Mouse (Mus musculus) hindbrain, embryonic 14.5 days (tissue): Measurements from ENCODE around the gene Deup1. TPM values are rescaled to one million over a fixed set of nuclear protein-coding genes. Genes with fewer than 3 reads are reported as not detected.

Experiments
- ATAC-seq: fragments of 200-750 bp; cut with Nextera tagmentation; 2 replicates; pipeline ENCODE4 v1.8.0; 2017; ENCODE audit warnings: moderate number of reproducible peaks, mild to moderate bottlenecking, moderate TSS enrichment, moderate library complexity; ENCODE audit not compliant: low FRiP score
- DNase-seq: peaks from one replicate; pipeline ENCODE4 v3.0.0-alpha.2; 2015; ENCODE audit warnings: low spot score
- H3K27ac ChIP-seq: fragments of 300-500 bp; sonication (generic); 2 replicates; pipeline ENCODE4 v1.5.1; 2014; ENCODE audit warnings: mild to moderate bottlenecking, moderate library complexity
- H3K27me3 ChIP-seq: fragments of 300-500 bp; sonication (generic); 2 replicates; pipeline ENCODE4 v1.6.1; 2014; ENCODE audit warnings: mild to moderate bottlenecking, low read length, mixed read lengths; ENCODE audit not compliant: control insufficient read depth, insufficient read depth
- H3K36me3 ChIP-seq: fragments of 300-500 bp; sonication (generic); replicated peaks from 2 replicates; pipeline ENCODE4 v1.6.1; 2014; ENCODE audit not compliant: control insufficient read depth, insufficient read depth
- H3K4me1 ChIP-seq: fragments of 300-500 bp; sonication (generic); replicated peaks from 2 replicates; pipeline ENCODE4 v1.6.1; 2014; ENCODE audit warnings: antibody characterized with exemption, low read length, mixed read lengths; ENCODE audit not compliant: control insufficient read depth, insufficient read depth
- H3K4me2 ChIP-seq: fragments of 300-500 bp; sonication (generic); replicated peaks from 2 replicates; pipeline ENCODE4 v1.6.1; 2014; ENCODE audit warnings: mild to moderate bottlenecking, moderate library complexity
- H3K4me3 ChIP-seq: fragments of 300-500 bp; sonication (generic); replicated peaks from 2 replicates; pipeline ENCODE4 v1.5.1; 2014; ENCODE audit warnings: mild to moderate bottlenecking, low read length
- H3K9ac ChIP-seq: fragments of 300-500 bp; sonication (generic); 2 replicates; pipeline ENCODE4 v1.6.1; 2014
- H3K9me3 ChIP-seq: fragments of 300-500 bp; sonication (generic); 2 replicates; pipeline ENCODE4 v1.6.1; 2016; ENCODE audit warnings: low read length; ENCODE audit not compliant: control insufficient read depth
- WGBS: fragments of 180-500 bp; shearing (Covaris S2); extraction: QIAGEN DNeasy Blood & Tissue Kit; methylation state at CpG from one replicate; pipeline ENCODE4 v1.1.7; 2014; 5-methylcytosine and 5-hydroxymethylcytosine counted together
- polyA plus RNA-seq: library from polyadenylated mRNA; unstranded; fragments of >200 nt; fragmentation: Nextera tagmentation; extraction: Ambion mirVana; gene quantifications from 2 replicates; pipeline ENCODE4 v1.2.1, GENCODE M21; 2014

Deup1 gene
- polyA plus RNA-seq, 1 experiment from 2014 or later: 2.8 TPM

- H3K9ac ChIP-seq: no peak overlapping the region
- 61% methylated on average over 2 of the region's 2 CpGs for WGBS
- H3K36me3 ChIP-seq: no peaks in the 10 kb centered on the region
- DNase-seq (no peak), ATAC-seq (no peak)
- no peak overlapping the region for H3K27ac ChIP-seq
- H3K4me1 ChIP-seq: 0 out of 2 replicates have a peak, but pooled peaks cover 3% of the 10 kb centered on the region
- H3K4me3 ChIP-seq: no peak overlapping the region
- no peak overlapping the region for H3K4me2 ChIP-seq
- H3K9me3 ChIP-seq: no peaks in the 10 kb centered on the region
- H3K27me3 ChIP-seq: no peaks in the 10 kb centered on the region
Observed at GRCm38 (mm10) chr9:15516007-15516406, 111.7 kb downstream of the Deup1 start.

GRCm38 (mm10) chr9:15512918-15513317, 114.8 kb downstream of the Deup1 start:
- H3K9me3 ChIP-seq: no peaks in the 10 kb centered on the region
- H3K4me3 ChIP-seq: no peak overlapping the region
- ATAC-seq (no peak; the same call in 1 of the 2 replicates), DNase-seq (no peak)
- H3K27me3 ChIP-seq: no peaks in the 10 kb centered on the region
- no peak overlapping the region for H3K27ac ChIP-seq
- H3K4me1 ChIP-seq: peaks cover 14% of the 10 kb centered on the region; the same call in 1 of the 2 replicates
- H3K36me3 ChIP-seq: no peaks in the 10 kb centered on the region
- H3K9ac ChIP-seq: no peak overlapping the region
- 55% methylated on average over 7 of the region's 7 CpGs for WGBS
- H3K4me2 ChIP-seq: no peak overlapping the region

- 43% methylated on average over 3 of the region's 3 CpGs for WGBS
- Histone ChIP-seq H3K4me1 (peaks cover 14% of the 10 kb centered on the region; the same call in 1 of the 2 replicates), H3K27ac (peak overlapping the region; percentile 14; the same call in 1 of the 2 replicates), H3K9ac (no peak overlapping the region), H3K9me3 (no peaks in the 10 kb centered on the region), H3K4me3 (no peak overlapping the region), H3K27me3 (no peaks in the 10 kb centered on the region), H3K36me3 (no peaks in the 10 kb centered on the region), H3K4me2 (no peak overlapping the region)
- DNase-seq: peak; percentile 62
- peak; percentile 32; the same call in 1 of the 2 replicates for ATAC-seq
Observed at GRCm38 (mm10) chr9:15510557-15511310, 117.0 kb downstream of the Deup1 start.

Other genes starting within 250 kb of the Deup1 start
- gene Smco4, start 134.5 kb downstream of the Deup1 start, polyA plus RNA-seq: 1.1 and 2.2 TPM in 2 replicates
- 41.1 and 48.1 TPM in 2 replicates for gene Slc36a4, start 81.8 kb upstream of the Deup1 start, polyA plus RNA-seq
- gene Mtnr1b, start 246.6 kb upstream of the Deup1 start, polyA plus RNA-seq: not detected in 2 replicates